Mouse (Mus musculus) common myeloid progenitor, adult 5-6 weeks (primary cell): ENCODE measurements around the gene Ada. TPM values are rescaled to one million over a fixed set of nuclear protein-coding genes. Genes with fewer than 3 reads are reported as not detected.
"Not testable (repeated sequence)": the region's sequence is repeated elsewhere in the genome, so short reads cannot be mapped to it uniquely, and the experiment has no call there.

ENCODE experiments used
- ATAC-seq: replicated peaks from 2 replicates; pipeline ENCODE4 v1.8.0; 2016; ENCODE audit warnings: low read depth, mild to moderate bottlenecking, moderate TSS enrichment, inconsistent platforms; ENCODE audit not compliant: poor library complexity, severe bottlenecking
- total RNA-seq: library from RNA; stranded (forward); fragments of 200-1000, 187-1606 nt; gene quantifications from 2 replicates; pipeline ENCODE4 v1.2.3, GENCODE M21; 2017

Ada gene
- total RNA-seq, 1 experiment from 2014 or later, result 16.9 TPM

DNA sequence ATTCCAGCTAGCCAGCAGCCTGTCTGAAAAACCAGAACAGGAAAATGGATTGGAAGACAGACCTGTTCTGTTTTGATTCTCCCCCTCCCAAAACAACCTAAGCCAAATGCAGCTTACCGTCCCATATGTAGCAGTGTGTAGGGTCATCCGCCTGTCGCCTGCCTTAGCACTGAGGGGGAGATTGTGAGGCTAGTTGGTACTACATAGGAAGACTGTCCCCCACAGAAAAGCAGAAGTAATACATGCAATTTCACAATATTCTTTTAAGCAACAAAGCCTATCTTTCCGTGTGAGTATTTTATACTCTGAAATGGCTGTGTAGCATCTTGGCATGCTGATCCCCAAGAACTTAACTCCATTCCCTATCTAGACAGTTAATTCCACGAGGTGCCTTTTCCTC is 47.1 kb downstream of the Ada start:
- ATAC-seq, result peak; percentile 86

DNA sequence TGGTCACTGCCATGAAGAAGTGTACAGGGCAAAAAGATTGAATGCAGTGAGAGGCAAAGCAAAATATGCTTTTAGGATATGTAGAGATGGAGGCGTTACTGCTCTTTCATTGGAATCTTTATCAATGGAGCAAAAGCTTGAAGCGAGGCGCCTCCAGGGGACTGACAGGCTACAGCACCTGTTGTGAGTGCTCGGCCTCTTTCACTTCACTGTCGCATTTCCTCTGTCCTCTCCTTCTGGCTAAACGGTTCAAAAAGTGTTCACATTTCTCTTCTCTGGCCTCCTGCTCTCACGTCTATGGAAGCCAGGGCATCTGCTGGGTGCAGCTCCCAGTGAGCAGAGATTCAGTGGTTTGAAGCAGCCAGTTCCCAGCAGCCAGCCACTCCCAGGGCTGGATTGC is 47.6 kb downstream of the Ada start:
- no peak; the same call in 1 of the 2 replicates for ATAC-seq

DNA sequence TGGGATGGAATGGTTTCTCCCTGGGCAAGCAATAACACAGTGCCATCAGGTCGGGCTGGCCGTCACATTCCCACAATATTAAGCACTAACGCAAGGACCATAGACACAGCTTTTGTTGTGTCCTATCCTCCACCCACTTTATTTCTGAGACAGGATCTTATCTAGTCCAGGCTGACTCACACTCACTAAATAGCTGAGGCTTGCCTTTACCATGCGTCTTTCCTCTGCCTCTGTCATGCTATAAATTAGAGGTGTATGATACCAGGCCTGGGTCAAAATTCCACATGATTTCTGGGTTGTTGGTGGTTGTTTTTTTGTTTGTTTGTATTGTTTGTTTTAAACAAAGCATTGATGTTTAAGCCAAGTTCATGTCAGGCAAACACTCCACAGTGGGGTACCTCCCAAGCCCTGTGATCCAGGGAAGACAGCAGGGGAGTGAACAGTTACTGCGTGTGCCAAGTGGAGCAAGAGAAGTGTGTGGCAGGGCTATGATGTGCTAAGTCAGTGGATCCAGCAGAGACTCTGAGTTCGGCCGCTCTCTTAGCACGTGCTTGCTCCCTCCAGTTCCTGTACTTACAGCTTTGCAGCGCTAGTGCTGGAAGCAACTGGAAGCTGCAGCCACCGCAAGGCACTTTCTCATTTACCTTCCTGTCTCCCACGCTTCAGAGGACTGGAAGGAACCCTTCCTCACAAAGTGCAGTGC is 50.8 kb downstream of the Ada start:
- 0 out of 2 replicates have a peak, but pooled peaks have one; percentile 13 for ATAC-seq

DNA sequence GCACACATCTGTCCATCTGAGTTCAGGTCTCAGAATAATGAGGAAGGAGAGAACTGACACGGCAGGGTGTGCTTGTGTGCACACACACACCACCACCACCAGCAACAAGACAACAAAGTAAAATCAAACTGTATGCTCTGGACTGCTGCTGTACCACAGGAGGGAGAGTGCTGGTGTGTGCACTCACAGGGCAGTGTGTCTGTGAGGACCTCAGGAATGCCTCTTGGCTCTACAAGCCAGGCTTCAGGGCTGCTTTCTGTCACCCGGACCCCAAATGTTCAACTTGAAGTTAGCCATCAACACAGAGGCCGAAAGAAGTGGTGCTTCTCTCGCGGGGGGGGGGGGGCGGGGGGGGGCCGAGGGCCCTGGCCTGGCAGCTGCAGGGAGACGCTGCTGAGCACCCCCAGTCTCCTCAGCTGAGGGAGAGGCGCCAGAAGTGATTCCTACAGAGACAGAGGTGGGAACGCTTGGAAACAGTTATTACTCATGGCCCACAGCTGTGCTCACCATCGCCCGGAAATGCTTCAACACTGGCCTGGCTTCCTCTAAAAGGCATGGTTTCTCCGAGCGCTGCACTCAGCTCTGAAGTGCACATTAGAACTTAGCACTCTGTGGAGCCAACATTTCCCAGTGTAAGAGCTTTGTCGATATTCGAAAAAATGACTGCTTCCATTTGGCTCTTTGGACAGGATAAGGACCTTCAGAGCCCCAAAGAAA is 52.1 kb downstream of the Ada start:
- peak; percentile 57 for ATAC-seq

DNA sequence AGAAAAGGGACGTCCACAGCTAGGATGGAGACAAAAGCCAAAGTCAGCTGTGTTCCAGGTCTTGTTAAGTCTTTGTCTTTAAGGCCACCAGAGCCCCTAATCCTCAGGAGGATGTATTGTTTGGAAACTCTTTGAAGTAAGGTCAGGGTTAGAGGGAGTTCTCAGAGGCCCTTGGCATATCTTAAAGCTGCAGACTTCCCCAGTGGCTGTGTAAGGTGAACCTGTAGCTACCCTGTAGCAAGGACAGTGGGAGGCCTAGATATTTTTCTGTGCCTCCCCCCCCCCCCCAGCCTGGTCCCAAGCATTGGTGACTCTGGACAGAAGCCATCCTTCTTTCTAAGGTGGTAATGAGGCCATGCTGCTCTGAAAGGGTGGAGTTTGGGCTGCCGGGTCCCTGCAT is 53.3 kb downstream of the Ada start:
- ATAC-seq, result 0 out of 2 replicates have a peak, but pooled peaks have one; percentile 12

DNA sequence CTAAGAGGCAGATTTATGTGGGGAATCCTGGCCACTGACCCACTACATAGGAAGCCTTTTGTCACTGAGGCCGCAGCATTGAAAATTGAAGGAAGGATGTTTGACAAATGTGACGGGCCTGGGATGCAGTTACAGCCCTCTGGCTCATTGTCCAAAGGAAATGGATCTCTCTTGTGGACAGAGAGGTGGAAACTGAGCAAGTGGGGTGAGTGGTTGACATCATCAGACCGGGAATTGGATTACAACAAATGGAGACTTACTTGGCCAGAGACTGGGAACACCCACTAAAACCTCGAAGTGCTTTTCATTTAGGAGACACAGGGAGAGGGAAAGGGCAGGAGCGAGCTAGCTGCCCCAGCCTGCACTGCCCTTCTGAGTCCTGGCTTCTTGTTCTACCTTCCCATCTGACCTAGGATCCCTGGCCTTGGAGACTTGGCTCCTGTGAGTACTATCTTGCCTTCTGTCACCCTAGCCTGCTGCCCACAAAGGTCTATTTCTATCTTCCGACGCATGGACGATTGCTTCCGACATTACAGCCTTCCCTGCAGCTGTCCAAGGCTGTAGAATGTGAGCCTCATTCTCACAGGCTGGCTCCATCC is 56.2 kb downstream of the Ada start:
- no peak for ATAC-seq

DNA sequence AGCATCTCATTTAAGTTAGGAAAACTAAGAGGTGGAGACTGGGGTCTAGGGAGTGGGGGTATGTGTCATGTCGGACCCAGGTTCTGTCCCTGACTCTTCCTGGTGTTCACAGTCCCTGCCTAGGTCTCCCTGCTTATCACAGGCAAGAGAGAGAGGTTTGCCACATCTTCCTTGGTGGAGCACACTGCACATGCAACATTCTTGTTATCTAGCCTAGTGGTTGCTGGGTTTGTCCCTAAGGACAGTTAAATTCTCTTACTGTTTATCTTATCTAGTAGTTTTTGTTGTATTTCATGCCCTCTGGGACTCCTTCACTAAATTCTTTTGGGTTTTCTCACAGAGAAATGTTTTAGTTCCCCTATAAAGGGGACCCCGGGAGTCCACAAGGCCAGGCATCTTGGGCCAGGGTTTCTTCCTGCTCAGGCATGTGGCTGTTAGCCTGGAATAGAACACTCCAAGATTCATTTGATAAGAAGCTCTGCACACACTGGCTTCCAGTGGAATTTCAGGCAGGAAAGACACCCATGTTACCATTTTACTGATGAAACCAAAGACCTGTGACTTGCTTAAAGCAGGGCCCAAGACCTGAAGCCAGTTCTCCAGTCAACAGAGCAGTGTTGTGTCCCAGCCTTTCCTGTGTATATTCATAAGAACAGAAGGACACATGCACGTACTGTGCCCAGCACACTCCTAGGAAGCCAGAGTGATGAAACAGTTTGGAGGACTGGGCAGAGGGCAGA is 57.0 kb downstream of the Ada start:
- ATAC-seq, result peak; percentile 51

DNA sequence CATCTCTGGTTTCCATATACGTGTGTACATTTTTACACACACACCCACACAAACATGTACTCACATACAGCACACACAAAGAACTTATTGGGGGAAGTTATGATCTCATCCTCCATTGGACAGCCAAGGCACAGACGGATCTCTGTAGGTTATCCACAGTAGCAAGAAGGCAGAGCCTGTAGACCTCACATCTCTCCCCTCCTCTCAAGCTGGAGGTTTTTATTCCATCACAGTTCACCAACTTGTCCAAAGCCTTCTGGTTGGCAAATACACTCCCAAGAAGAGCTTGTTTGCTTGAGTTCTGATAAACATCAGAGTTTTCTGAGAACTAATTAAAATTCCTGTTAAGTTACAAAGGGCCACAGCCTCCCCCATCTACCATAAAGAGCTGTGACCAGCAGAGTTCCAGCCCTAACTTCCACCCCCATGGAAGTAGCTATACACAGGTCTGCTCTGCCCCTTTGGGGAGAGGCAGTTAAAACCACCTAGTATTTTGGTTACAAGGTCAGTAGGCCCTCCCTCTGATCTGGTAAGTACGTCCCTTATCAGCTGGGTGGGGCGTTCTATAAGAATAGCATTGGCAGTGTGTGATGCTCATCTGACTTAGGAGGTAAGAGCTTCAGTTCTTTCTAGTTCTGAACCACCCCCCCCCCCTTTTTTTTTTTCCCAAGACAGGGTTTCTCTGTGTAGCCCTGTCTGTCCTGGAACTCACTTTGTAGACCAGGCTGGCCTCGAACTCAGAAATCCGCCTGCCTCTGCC is 58.0 kb downstream of the Ada start:
- peak; percentile 45; the same call in 1 of the 2 replicates for ATAC-seq

DNA sequence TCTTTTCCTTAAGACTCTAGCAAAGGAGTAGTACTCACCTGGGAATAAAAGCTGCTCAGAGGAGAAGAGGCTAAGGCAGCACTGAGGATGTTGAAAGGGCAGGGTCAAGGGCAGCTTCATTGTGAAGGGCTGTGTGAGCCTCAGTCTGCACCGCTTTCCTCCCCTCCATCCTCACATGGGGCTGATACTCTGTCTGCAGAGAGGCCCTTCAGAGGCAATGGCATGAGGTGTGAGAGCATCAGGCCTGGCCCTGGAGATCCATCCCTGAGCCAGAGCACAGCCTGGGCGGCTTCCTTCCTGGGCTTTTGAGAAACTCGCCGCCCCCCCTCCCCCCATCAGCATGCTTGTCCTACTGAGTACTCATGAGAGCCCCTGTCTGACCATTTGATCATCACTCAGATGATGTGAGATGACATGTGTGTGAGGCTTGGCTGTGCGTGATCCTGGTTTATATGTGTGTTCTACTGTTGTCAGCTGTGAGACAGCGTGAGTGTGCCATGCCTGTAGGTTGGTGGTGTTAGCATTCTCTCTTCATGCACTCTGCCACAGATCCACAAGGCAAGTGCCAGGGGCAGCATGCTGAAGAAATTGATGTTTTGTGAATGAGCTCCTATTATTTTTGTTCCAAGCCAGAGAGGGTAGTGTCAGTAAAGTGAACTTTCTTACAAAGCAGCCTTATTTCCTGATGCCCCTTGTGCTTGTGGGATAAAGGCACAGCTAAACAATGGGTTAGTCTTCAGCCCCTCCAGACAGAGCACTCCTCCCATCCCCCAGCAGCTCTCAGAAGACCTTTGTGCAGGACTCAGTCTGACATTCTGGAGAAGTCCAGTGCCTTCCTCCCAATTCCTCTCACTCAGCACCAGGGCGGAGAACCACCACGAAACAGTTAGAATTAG is 59.4 kb downstream of the Ada start:
- no peak for ATAC-seq

DNA sequence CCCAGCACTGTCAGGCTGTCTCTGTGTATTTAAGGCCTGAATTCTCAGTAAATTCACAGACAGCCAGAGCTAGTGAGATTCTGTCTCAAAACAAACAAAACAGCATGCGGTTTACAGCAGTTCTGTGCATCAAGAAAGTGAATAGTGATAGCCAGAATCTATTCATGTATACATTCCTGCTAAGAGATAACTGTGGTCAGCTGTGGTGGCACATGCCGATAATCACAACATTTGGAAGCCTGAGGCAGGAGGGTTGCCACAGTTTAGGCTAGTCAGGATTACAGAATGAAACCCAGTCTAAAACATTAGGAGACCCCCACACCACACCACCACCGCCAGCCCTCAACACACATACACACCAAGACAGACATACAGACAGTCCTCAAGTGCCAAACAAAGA is 60.3 kb downstream of the Ada start:
- ATAC-seq, result no peak

DNA sequence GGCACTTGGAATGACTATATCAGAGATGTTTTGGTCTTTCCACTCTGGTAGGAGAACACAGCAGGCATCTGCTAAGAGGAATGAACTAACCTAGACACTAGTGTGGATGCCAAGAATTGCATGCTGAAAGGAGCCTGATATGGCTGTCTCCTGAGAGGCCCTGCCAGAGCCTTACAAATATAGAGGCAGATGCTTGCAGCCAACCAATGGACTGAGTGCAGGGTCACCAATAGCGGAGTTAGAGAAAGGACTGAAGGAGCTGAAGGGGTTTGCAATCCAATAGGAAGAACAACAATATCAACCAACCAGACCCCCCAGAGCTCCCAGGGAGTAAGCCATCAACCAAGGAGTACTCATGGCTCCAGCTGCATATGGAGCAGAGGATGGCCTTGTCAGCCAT is 61.7 kb downstream of the Ada start:
- not testable (repeated sequence) for ATAC-seq

DNA sequence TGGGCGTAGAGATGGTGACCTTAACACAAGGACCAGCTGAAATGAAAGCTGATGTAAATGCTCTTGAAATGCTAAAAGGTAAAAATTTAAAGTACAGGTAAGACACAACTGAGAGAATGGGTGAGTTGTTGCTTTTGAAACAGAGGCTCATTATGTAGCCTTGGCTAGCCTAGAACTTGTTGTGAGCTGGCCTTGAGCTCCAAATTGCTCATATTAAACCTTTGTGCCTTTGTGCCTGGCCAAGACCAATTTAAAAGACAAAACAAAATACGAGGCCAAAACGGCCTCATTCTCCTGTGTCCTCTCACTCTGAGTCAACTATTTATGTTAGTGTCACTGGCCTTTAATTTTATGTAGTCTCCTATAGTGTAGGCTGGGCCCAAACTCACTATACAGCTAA is 63.2 kb downstream of the Ada start:
- no peak for ATAC-seq

DNA sequence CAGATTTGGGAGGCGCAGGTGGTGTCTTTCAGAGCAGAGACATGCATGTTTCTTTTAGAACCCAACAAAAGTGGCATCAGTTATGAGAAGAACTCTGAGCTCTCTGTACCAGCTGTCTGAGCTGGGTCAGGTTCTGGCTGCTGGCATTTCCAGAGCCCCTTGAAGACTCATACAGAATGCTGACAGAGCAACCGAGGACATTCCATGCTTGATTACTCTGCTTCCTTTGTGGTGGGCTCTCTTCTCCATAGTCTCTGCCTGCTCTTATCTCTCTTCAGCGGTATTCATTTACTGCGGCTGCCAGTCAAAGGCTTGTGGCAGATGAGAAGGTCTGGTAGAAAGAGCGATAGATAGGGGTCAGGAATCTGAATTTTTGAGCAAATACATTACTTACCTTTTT is 63.8 kb downstream of the Ada start:
- ATAC-seq, result peak; percentile 66

DNA sequence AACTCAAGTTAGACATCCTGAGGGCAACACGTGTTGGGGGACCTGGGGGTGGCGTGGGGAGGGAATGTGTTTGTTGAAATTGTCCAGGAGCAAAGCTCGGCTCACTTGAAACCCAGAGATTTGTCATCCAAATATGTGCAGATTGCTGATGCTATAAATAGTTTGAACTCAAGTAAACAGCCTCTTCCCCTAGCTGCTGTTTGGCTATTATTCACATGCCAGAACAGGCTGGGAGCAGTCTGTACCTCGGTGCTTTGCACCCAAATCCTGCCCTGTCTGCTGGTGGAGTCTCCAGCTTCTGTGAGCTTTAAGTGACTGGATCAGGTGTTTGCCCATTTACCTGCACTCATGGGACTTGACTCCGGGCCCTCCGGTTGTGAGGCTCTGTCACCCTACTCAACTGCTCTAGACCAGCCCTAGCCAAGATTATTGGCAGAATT is 64.3 kb downstream of the Ada start:
- ATAC-seq, result no peak

DNA sequence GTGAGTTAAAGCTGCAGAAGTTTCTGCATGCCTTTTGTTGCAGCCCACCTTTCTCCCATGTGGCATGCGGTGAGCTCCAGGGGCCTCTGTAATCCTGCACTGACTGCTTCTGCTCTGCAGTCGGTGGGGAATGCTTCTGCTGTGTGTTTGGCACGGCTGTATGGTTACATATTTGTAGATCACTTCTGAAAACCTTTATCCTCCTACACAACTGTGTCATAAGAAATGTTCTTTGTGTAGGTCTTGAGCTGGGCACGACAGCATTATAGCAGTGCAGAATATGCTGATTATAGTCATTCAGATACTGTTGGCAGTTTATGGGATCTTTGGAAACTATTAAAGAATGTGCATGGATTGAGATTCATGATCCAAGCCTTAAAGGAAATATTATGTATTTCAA is 64.8 kb downstream of the Ada start:
- no peak for ATAC-seq

DNA sequence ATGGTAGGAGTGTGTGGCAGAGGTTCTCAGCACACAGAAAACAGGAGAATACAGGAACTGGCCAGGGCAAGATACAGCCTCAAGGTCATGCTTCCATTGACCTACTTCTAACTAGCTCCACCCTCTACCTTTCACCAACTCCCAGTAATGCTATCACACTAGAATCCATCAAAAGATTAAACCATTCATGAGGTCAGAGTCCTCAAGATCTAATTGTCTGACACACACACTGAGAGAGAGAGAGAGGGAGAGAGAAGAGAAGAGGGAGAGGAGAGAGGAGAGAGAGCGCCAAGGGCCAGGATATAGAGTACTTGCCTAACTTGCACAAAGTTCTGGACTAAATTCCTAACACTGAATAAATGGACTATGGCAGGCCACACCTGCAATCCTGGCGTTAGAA is 67.7 kb downstream of the Ada start:
- ATAC-seq, result no peak

DNA sequence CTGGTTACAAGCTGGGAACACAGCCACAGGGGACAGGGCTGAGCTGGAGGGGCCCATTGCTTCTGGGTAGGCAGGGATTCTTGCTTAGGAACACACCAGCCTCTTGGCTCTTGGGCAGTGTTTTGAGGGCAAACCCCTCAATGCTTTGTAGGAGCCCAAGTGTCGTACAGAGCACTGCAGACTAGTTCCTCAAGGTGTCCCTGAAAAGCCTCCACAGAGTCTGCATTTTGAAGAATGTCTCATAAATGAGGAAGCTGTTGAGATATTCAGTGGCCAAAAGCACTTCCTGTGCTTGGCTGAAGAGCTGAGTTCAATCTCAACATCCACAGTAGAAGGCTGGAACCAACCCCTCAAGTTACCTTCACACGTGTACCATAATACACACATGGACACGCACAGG is 73.3 kb downstream of the Ada start:
- peak; percentile 95 for ATAC-seq
